Mouse (Mus musculus) hindbrain, embryonic 16.5 days (tissue): Measurements from ENCODE around the gene Tns3. TPM values are rescaled to one million over a fixed set of nuclear protein-coding genes. Genes with fewer than 3 reads are reported as not detected.

Experiments
- ATAC-seq: fragments of 200-750 bp; cut with Nextera tagmentation; 2 replicates; pipeline ENCODE4 v1.8.0; 2017; ENCODE audit warnings: moderate TSS enrichment, moderate library complexity
- H3K27ac ChIP-seq: fragments of 300-500 bp; sonication (generic); 2 replicates; pipeline ENCODE4 v1.5.1; 2014; ENCODE audit warnings: low read depth, mild to moderate bottlenecking, control low read depth, low read length, moderate library complexity
- H3K27me3 ChIP-seq: fragments of 300-500 bp; sonication (generic); replicated peaks from 2 replicates; pipeline ENCODE4 v1.6.1; 2014; ENCODE audit warnings: low read length; ENCODE audit not compliant: control insufficient read depth, insufficient read depth
- H3K36me3 ChIP-seq: fragments of 300-500 bp; sonication (generic); 2 replicates; pipeline ENCODE4 v1.6.1; 2014; ENCODE audit warnings: mild to moderate bottlenecking, low read length, moderate library complexity, mixed read lengths; ENCODE audit not compliant: control insufficient read depth, insufficient read depth
- H3K4me1 ChIP-seq: fragments of 300-500 bp; sonication (generic); 2 replicates; pipeline ENCODE4 v1.6.1; 2014; ENCODE audit warnings: low read depth, low read length; ENCODE audit not compliant: control insufficient read depth, insufficient read depth
- H3K4me2 ChIP-seq: fragments of 300-500 bp; sonication (generic); 2 replicates; pipeline ENCODE4 v1.6.1; 2014; ENCODE audit warnings: mild to moderate bottlenecking, low read length, control low read depth, moderate library complexity
- H3K4me3 ChIP-seq: fragments of 300-500 bp; sonication (generic); 2 replicates; pipeline ENCODE4 v1.5.1; 2014; ENCODE audit warnings: mild to moderate bottlenecking, low read length, control low read depth, moderate library complexity
- H3K9ac ChIP-seq: fragments of 300-500 bp; sonication (generic); 2 replicates; pipeline ENCODE4 v1.6.1; 2014; ENCODE audit warnings: low read depth, mild to moderate bottlenecking, control low read depth, low read length, moderate library complexity
- H3K9me3 ChIP-seq: fragments of 300-500 bp; sonication (generic); 2 replicates; pipeline ENCODE4 v1.6.1; 2014; ENCODE audit warnings: mild to moderate bottlenecking, low read length, moderate library complexity; ENCODE audit not compliant: control insufficient read depth
- WGBS: fragments of 180-500 bp; shearing (Covaris S2); extraction: QIAGEN DNeasy Blood & Tissue Kit; methylation state at CpG from one replicate; pipeline ENCODE4 v1.1.7; 2014; 5-methylcytosine and 5-hydroxymethylcytosine counted together
- polyA plus RNA-seq: library from polyadenylated mRNA; unstranded; fragments of >200 nt; fragmentation: Nextera tagmentation; extraction: Ambion mirVana; gene quantifications from 2 replicates; pipeline ENCODE4 v1.2.1, GENCODE M21; 2015

Gene Tns3
- polyA plus RNA-seq, 1 experiment from 2014 or later = 7.5 TPM

DNA sequence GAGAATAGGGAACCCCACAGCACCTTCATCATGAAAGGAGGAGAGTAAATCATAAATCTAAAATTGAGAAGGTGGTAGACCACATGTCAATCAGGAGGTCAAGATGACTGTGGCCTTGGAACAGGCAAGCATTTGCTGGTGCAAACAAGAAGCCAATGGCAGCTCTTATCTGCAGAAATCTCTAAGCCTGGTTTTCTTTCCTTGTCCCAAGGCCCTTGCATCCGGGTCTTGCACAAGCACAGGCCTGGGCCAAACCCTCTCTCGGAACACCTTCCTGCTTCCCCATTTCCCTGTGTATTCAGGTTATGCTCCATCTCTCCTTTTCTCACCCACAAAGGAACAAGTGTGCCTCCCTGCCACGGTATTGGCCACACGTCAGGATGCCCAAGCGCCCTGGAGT is 35.0 kb downstream of the Tns3 start:
- Histone ChIP-seq H3K4me1 (no peaks in the 10 kb centered on the region; the same call in 1 of the 2 replicates), H3K36me3 (no peaks in the 10 kb centered on the region), H3K4me2 (no peak overlapping the region), H3K9me3 (no peaks in the 10 kb centered on the region), H3K4me3 (no peak overlapping the region), H3K9ac (no peak overlapping the region), H3K27me3 (no peaks in the 10 kb centered on the region; the same call in 1 of the 2 replicates), H3K27ac (no peak overlapping the region)
- 95% methylated on average over 5 of the region's 5 CpGs for WGBS
- no peak for ATAC-seq

DNA sequence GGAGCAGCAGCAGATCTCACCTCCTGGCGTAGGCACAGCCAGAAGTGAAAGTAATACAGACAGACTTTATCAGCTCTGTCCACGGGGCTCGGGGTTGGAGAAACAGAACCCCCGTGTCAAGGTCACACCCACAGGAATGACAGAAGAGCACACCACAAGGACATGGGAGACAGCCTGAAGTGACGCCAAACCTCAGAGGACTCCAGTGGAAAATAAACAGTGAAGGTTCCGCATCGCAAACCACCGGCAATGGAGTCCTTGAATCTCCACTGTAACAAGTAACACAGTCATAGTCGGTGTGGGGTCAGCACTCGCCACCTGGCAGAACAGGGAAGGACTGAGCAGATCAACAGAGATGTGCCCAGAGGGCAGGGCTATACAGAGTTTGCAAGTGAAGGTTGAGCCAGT is 35.5 kb downstream of the Tns3 start:
- WGBS = 81% methylated on average over 10 of the region's 10 CpGs

GRCm38 (mm10) chr11:8627156-8627555 is 37.2 kb downstream of the Tns3 start:
- no peak overlapping the region for H3K27ac ChIP-seq
- H3K4me1 ChIP-seq = peaks cover 4% of the 10 kb centered on the region

More for the DNA sequence above, 35.5 kb downstream of the Tns3 start:
- no peaks in the 10 kb centered on the region for H3K9me3 ChIP-seq
- ATAC-seq = no peak
- no peak overlapping the region for H3K9ac ChIP-seq
- no peak overlapping the region for H3K4me3 ChIP-seq
- no peaks in the 10 kb centered on the region for H3K36me3 ChIP-seq
- no peak overlapping the region for H3K4me2 ChIP-seq
- H3K27ac ChIP-seq = no peak overlapping the region
- H3K27me3 ChIP-seq = no peaks in the 10 kb centered on the region; the same call in 1 of the 2 replicates
- H3K4me1 ChIP-seq = no peaks in the 10 kb centered on the region; the same call in 1 of the 2 replicates

GRCm38 (mm10) chr11:8626715-8627114 is 37.6 kb downstream of the Tns3 start:
- Histone ChIP-seq H3K27me3 (no peaks in the 10 kb centered on the region; the same call in 1 of the 2 replicates), H3K4me1 (peaks cover 4% of the 10 kb centered on the region), H3K27ac (no peak overlapping the region), H3K9ac (no peak overlapping the region), H3K4me3 (no peak overlapping the region), H3K9me3 (no peaks in the 10 kb centered on the region), H3K36me3 (no peaks in the 10 kb centered on the region), H3K4me2 (no peak overlapping the region)
- ATAC-seq = no peak
- WGBS = 92% methylated on average over 6 of the region's 6 CpGs

More at GRCm38 (mm10) chr11:8627156-8627555, 37.2 kb downstream of the Tns3 start:
- Histone ChIP-seq H3K9ac (no peak overlapping the region), H3K27me3 (no peaks in the 10 kb centered on the region; the same call in 1 of the 2 replicates), H3K36me3 (no peaks in the 10 kb centered on the region), H3K9me3 (no peaks in the 10 kb centered on the region), H3K4me3 (no peak overlapping the region), H3K4me2 (no peak overlapping the region)
- ATAC-seq = no peak
- 83% methylated on average over 6 of the region's 6 CpGs for WGBS

- Histone ChIP-seq H3K9me3 (no peaks in the 10 kb centered on the region), H3K27ac (no peak overlapping the region), H3K4me2 (no peak overlapping the region), H3K36me3 (no peaks in the 10 kb centered on the region), H3K4me3 (no peak overlapping the region), H3K4me1 (peaks cover 4% of the 10 kb centered on the region), H3K9ac (no peak overlapping the region), H3K27me3 (no peaks in the 10 kb centered on the region; the same call in 1 of the 2 replicates)
- no peak for ATAC-seq
- 77% methylated on average over 10 of the region's 10 CpGs for WGBS
These were observed 38.3 kb downstream of the Tns3 start for GRCm38 (mm10) chr11:8625915-8626604.

GRCm38 (mm10) chr11:8625451-8625850 is 38.9 kb downstream of the Tns3 start:
- H3K4me3 ChIP-seq = no peak overlapping the region
- H3K27me3 ChIP-seq = no peaks in the 10 kb centered on the region; the same call in 1 of the 2 replicates
- 50% methylated on average over 6 of the region's 6 CpGs for WGBS
- no peak for ATAC-seq
- peaks cover 4% of the 10 kb centered on the region for H3K4me1 ChIP-seq
- no peak overlapping the region for H3K9ac ChIP-seq
- H3K9me3 ChIP-seq = no peaks in the 10 kb centered on the region
- no peaks in the 10 kb centered on the region for H3K36me3 ChIP-seq
- no peak overlapping the region for H3K27ac ChIP-seq
- no peak overlapping the region; the same call in 1 of the 2 replicates for H3K4me2 ChIP-seq

- WGBS = under 1% methylated on average over 74 of the region's 74 CpGs
These were observed 40.0 kb downstream of the Tns3 start for GRCm38 (mm10) chr11:8624179-8624886.

GRCm38 (mm10) chr11:8623852-8624178 is 40.5 kb downstream of the Tns3 start:
- Histone ChIP-seq H3K27me3 (no peaks in the 10 kb centered on the region; the same call in 1 of the 2 replicates), H3K4me2 (peak overlapping the region; percentile 99), H3K27ac (no peak overlapping the region), H3K4me3 (peak overlapping the region; percentile 75), H3K9ac (peak overlapping the region; percentile 82), H3K36me3 (no peaks in the 10 kb centered on the region), H3K9me3 (no peaks in the 10 kb centered on the region), H3K4me1 (peaks cover 4% of the 10 kb centered on the region)
- 4% methylated on average over 20 of the region's 20 CpGs for WGBS
- ATAC-seq = no peak

More at GRCm38 (mm10) chr11:8624179-8624886, 40.0 kb downstream of the Tns3 start:
- H3K9me3 ChIP-seq = no peaks in the 10 kb centered on the region
- H3K9ac ChIP-seq = peak overlapping the region; percentile 82
- peaks cover 4% of the 10 kb centered on the region for H3K4me1 ChIP-seq
- ATAC-seq = peak; percentile 86
- no peaks in the 10 kb centered on the region for H3K36me3 ChIP-seq
- H3K27me3 ChIP-seq = no peaks in the 10 kb centered on the region; the same call in 1 of the 2 replicates
- peak overlapping the region; percentile 75 for H3K4me3 ChIP-seq
- H3K4me2 ChIP-seq = peak overlapping the region; percentile 99
- H3K27ac ChIP-seq = peak overlapping the region; percentile 68

GRCm38 (mm10) chr11:8622668-8623067 is 41.7 kb downstream of the Tns3 start:
- Histone ChIP-seq H3K9me3 (no peaks in the 10 kb centered on the region), H3K36me3 (no peaks in the 10 kb centered on the region), H3K27me3 (no peaks in the 10 kb centered on the region; the same call in 1 of the 2 replicates), H3K27ac (no peak overlapping the region), H3K4me1 (peaks cover 4% of the 10 kb centered on the region), H3K4me2 (peak overlapping the region; percentile 99), H3K4me3 (no peak overlapping the region), H3K9ac (no peak overlapping the region)
- WGBS = 48% methylated on average over 6 of the region's 6 CpGs
- ATAC-seq = 0 out of 2 replicates have a peak, but pooled peaks have one; percentile 10
